Mouse (Mus musculus): ENCODE results near the gene Gfra4.

DNA sequence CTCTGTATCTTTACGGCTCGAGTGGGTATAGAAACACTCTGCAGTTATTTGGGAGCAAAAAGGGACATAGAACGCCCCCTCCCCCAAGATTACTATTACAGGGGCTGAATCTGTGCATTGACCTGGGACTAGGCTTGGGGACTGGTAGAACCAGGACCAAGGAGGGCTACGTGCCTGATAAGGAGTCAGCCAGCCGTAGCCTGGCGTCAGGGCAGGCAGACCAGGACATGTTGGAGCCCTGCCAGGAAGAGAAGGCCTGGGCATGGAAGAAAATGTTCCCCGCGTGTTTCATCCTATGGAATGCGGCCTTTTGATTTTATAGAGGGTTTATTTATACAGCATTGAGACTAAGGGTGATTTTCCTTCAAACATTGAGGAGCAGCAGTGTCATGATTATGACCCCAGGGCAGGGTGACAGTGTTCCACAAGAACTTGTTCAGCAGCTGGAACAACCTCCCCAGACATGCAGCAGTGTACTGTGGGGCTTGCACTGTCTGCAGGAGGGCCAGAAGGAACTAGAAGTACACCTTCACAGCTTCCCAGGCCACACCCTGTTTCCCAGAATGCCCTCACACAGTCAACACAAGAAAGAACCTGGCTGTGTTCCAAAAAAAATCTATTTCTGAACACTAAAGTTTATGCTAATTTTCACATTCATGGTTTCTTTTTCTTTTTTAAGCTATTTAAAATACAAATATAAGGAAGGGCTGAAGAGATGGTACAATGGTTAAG is 2.3 kb upstream of the Gfra4 start:
- no peak for TF ChIP-seq EP300 (IDR thresholded peaks at IDR 0.05; ENCODE audit: low read depth)
- TF ChIP-seq CTCF (IDR thresholded peaks at IDR 0.05; ENCODE audit: low read depth), result no peak
